In the genomic region with DNA sequence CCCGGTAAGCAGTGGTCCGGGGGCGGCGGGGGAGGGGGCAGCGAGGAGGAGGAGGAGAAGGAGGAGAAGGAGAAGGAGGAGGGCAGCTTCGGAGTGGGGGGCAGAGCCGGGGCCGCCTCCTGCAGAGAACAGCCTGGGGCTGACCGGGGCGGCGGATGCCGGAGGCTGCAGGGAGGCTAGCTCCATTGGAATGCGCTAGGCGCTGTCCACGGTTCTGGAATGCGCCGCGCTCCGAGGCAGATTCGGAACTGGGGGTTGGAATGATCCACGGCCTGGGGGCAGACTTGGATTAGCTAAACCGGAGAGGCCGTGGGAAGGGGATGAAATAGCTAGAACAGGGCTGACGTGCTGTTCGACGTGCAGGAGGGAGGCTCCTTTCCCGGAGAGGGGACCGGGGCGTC, we compare ENCODE assay signal across 8 mouse cellular contexts. TPM values are rescaled to one million over a fixed set of nuclear protein-coding genes. Genes with fewer than 3 reads are reported as not detected.
A peak's percentile ranks its signal among the peaks of the same experiment; 100 is the strongest.
DNase-seq lines count a peak whose midpoint lies in the region; ATAC-seq lines count a peak whose summit lies in the region.

No protein-coding gene starts in this region.

- peak overlapping the region; percentile 64 for H3K4me2 ChIP-seq in heart, embryonic 11.5 days
- peak overlapping the region; percentile 46 for H3K4me2 ChIP-seq in liver, embryonic 12.5 days

- H3K4me1 ChIP-seq in heart, embryonic 11.5 days (ENCODE audit: control insufficient read depth, insufficient read depth, low read length) = peaks cover 11% of the 10 kb centered on the region
- H3K4me1 ChIP-seq in liver, embryonic 12.5 days = no peaks in the 10 kb centered on the region; the same call in 1 of the 2 replicates

- H3K9ac ChIP-seq in heart, embryonic 11.5 days (ENCODE audit: low read depth, low read length) = no peak overlapping the region
- H3K9ac ChIP-seq in liver, embryonic 12.5 days = no peak overlapping the region

- peak; percentile 29; the same call in 1 of the 2 replicates for ATAC-seq in frontal cortex, adult (ENCODE audit: low TSS enrichment)
- ATAC-seq in heart, embryonic 11.5 days (replicated peaks; ENCODE audit: insufficient number of reproducible peaks, low FRiP score, low TSS enrichment) = 0 out of 2 replicates have a peak, but pooled peaks have one; percentile 12
- ATAC-seq in liver, embryonic 12.5 days = no peak; the same call in 1 of the 2 replicates

- H3K36me3 ChIP-seq in heart, embryonic 11.5 days (ENCODE audit: control insufficient read depth, insufficient read depth, low read length) = no peaks in the 10 kb centered on the region
- no peaks in the 10 kb centered on the region for H3K36me3 ChIP-seq in liver, embryonic 12.5 days

- WGBS in heart, embryonic 11.5 days (ENCODE audit: insufficient replicate concordance) = 2% methylated on average over 28 of the region's 29 CpGs
- WGBS in liver, embryonic 12.5 days (ENCODE audit: insufficient replicate concordance) = 1% methylated on average over 27 of the region's 29 CpGs

- DNase-seq in frontal cortex, adult 2 months (ENCODE audit: extremely low spot score in 1 of 2, low spot score in 1 of 2) = no peak
- peak; percentile 90 for DNase-seq in embryo, embryonic 11 days
- peak; percentile 47 for DNase-seq in kidney, adult 9 months
- DNase-seq in neural tube, embryonic 10.5 days (ENCODE audit: extremely low spot score, low spot score) = peak; percentile 88
- DNase-seq in urinary bladder, postnatal 36 days (ENCODE audit: low spot score in 2 of 2) = peak; percentile 48 to 59

- peaks cover 83% of the 10 kb centered on the region for H3K27me3 ChIP-seq in heart, embryonic 11.5 days (ENCODE audit: control insufficient read depth, insufficient read depth, low read length)
- peaks cover 99% of the 10 kb centered on the region for H3K27me3 ChIP-seq in liver, embryonic 12.5 days (replicated peaks)

- no peak overlapping the region for H3K27ac ChIP-seq in heart, embryonic 11.5 days (ENCODE audit: low read depth, low read length)
- no peak overlapping the region for H3K27ac ChIP-seq in liver, embryonic 12.5 days

- no peaks in the 10 kb centered on the region for H3K9me3 ChIP-seq in heart, embryonic 11.5 days (replicated peaks; ENCODE audit: control insufficient read depth, low read length)
- no peaks in the 10 kb centered on the region for H3K9me3 ChIP-seq in liver, embryonic 12.5 days (replicated peaks)

- H3K4me3 ChIP-seq in heart, embryonic 11.5 days (ENCODE audit: low read depth, low read length) = peak overlapping the region; percentile 32
- H3K4me3 ChIP-seq in liver, embryonic 12.5 days = peak overlapping the region; percentile 21; the same call in 1 of the 2 replicates

RNA-seq across cellular contexts. Expression of gene Slc12a5, which starts 7.8 kb away (rescaled TPM):
- polyA plus RNA-seq in frontal cortex, adult 2 months (2012; rRNA removed) = 345 and 356 TPM in 2 replicates
- polyA plus RNA-seq in heart, embryonic 11.5 days (2014; fragmentation: Nextera tagmentation; extraction: Ambion mirVana) = 1.0 and 1.6 TPM in 2 replicates
- polyA plus RNA-seq in liver, embryonic 12.5 days (2016; fragmentation: Nextera tagmentation; extraction: Ambion mirVana) = 0.50 and 0.63 TPM in 2 replicates

RNA-seq across cellular contexts. Expression of gene Mmp9, which starts 27.9 kb away (rescaled TPM):
- polyA plus RNA-seq in frontal cortex, adult 2 months (2012; rRNA removed) = 1.2 and 1.3 TPM in 2 replicates
- 0.16 and 0.46 TPM in 2 replicates for polyA plus RNA-seq in heart, embryonic 11.5 days (2014; fragmentation: Nextera tagmentation; extraction: Ambion mirVana)
- 1.9 TPM in 2 replicates for polyA plus RNA-seq in liver, embryonic 12.5 days (2016; fragmentation: Nextera tagmentation; extraction: Ambion mirVana)

RNA-seq across cellular contexts. Expression of gene Zfp335, which starts 56.9 kb away (rescaled TPM):
- polyA plus RNA-seq in frontal cortex, adult 2 months (2012; rRNA removed) = 31.6 and 34.6 TPM in 2 replicates
- polyA plus RNA-seq in heart, embryonic 11.5 days (2014; fragmentation: Nextera tagmentation; extraction: Ambion mirVana) = 8.8 and 8.9 TPM in 2 replicates
- 10.5 and 11.2 TPM in 2 replicates for polyA plus RNA-seq in liver, embryonic 12.5 days (2016; fragmentation: Nextera tagmentation; extraction: Ambion mirVana)

Comparison
In these comparisons a context has a peak if more than half of its experiments do, and no peak if none do; other contexts are left out.
1. DNase-seq: peak in embryo, embryonic 11 days (single experiment), kidney, adult 9 months (single experiment), neural tube, embryonic 10.5 days (single experiment) and urinary bladder, postnatal 36 days (2 of 2); none in frontal cortex, adult 2 months (0 of 2).
2. RNA of gene Slc12a5, which starts 7.8 kb away (polyA plus RNA-seq): 345 to 356 TPM in frontal cortex, adult 2 months; 1.0 to 1.6 TPM in heart, embryonic 11.5 days and 0.50 to 0.63 TPM in liver, embryonic 12.5 days; every median in the first group is over 100 times any median in the second.